Mouse (Mus musculus): ENCODE data around the gene 4933434E20Rik. TPM values are rescaled to one million over a fixed set of nuclear protein-coding genes. Genes with fewer than 3 reads are reported as not detected.
A peak's percentile ranks its signal among the peaks of the same experiment; 100 is the strongest.

Gene 4933434E20Rik
- polyA plus RNA-seq, 1 experiment from 2014 or later: 165 TPM

- Histone ChIP-seq H3K9ac (ENCODE audit: low read depth, low read length) (peak overlapping the region; percentile 83), H3K9me3 (replicated peaks; ENCODE audit: control insufficient read depth, low read length) (no peaks in the 10 kb centered on the region), H3K27me3 (ENCODE audit: control insufficient read depth, insufficient read depth, low read length) (no peaks in the 10 kb centered on the region), H3K27ac (ENCODE audit: low read depth, low read length) (peak overlapping the region; percentile 94), H3K4me2 (peak overlapping the region; percentile 84), H3K4me1 (ENCODE audit: control insufficient read depth, insufficient read depth, low read length) (peaks cover 41% of the 10 kb centered on the region), H3K36me3 (ENCODE audit: control insufficient read depth, insufficient read depth, low read length) (no peaks in the 10 kb centered on the region), H3K4me3 (ENCODE audit: low read depth, low read length) (peak overlapping the region; percentile 63)
- whole genome bisulfite sequencing (ENCODE audit: insufficient replicate concordance): under 1% methylated on average over 33 of the region's 33 CpGs
- peak; percentile 95 for ATAC-seq (replicated peaks; ENCODE audit: insufficient number of reproducible peaks, low FRiP score, low TSS enrichment)
These were observed 27.8 kb downstream of the 4933434E20Rik start for GRCm38 (mm10) chr3:90079133-90079762.

GRCm38 (mm10) chr3:90079763-90080497 is 28.5 kb downstream of the 4933434E20Rik start:
- Histone ChIP-seq H3K36me3 (ENCODE audit: control insufficient read depth, insufficient read depth, low read length) (no peaks in the 10 kb centered on the region), H3K27ac (ENCODE audit: low read depth, low read length) (peak overlapping the region; percentile 94), H3K9ac (ENCODE audit: low read depth, low read length) (peak overlapping the region; percentile 83), H3K27me3 (ENCODE audit: control insufficient read depth, insufficient read depth, low read length) (no peaks in the 10 kb centered on the region), H3K4me3 (ENCODE audit: low read depth, low read length) (peak overlapping the region; percentile 63), H3K4me2 (peak overlapping the region; percentile 84), H3K4me1 (ENCODE audit: control insufficient read depth, insufficient read depth, low read length) (peaks cover 48% of the 10 kb centered on the region), H3K9me3 (replicated peaks; ENCODE audit: control insufficient read depth, low read length) (no peaks in the 10 kb centered on the region)
- peak; percentile 58 for ATAC-seq (replicated peaks; ENCODE audit: insufficient number of reproducible peaks, low FRiP score, low TSS enrichment)
- under 1% methylated on average over 53 of the region's 53 CpGs for WGBS (ENCODE audit: insufficient replicate concordance)

GRCm38 (mm10) chr3:90080498-90080863 is 29.0 kb downstream of the 4933434E20Rik start:
- no peak for ATAC-seq (replicated peaks; ENCODE audit: insufficient number of reproducible peaks, low FRiP score, low TSS enrichment)
- peaks cover 54% of the 10 kb centered on the region for H3K4me1 ChIP-seq (ENCODE audit: control insufficient read depth, insufficient read depth, low read length)
- H3K27ac ChIP-seq (ENCODE audit: low read depth, low read length): peak overlapping the region; percentile 94
- H3K9ac ChIP-seq (ENCODE audit: low read depth, low read length): peak overlapping the region; percentile 83
- no peaks in the 10 kb centered on the region for H3K27me3 ChIP-seq (ENCODE audit: control insufficient read depth, insufficient read depth, low read length)
- H3K4me3 ChIP-seq (ENCODE audit: low read depth, low read length): peak overlapping the region; percentile 63
- H3K4me2 ChIP-seq: peak overlapping the region; percentile 84
- H3K36me3 ChIP-seq (ENCODE audit: control insufficient read depth, insufficient read depth, low read length): no peaks in the 10 kb centered on the region
- H3K9me3 ChIP-seq (replicated peaks; ENCODE audit: control insufficient read depth, low read length): no peaks in the 10 kb centered on the region
- 0% methylated on average over 6 of the region's 6 CpGs for WGBS (ENCODE audit: insufficient replicate concordance)

- Histone ChIP-seq H3K9ac (ENCODE audit: low read depth, low read length) (peak overlapping the region; percentile 60), H3K4me3 (ENCODE audit: low read depth, low read length) (peak overlapping the region; percentile 63), H3K36me3 (ENCODE audit: control insufficient read depth, insufficient read depth, low read length) (no peaks in the 10 kb centered on the region), H3K27me3 (ENCODE audit: control insufficient read depth, insufficient read depth, low read length) (no peaks in the 10 kb centered on the region), H3K4me1 (ENCODE audit: control insufficient read depth, insufficient read depth, low read length) (peaks cover 55% of the 10 kb centered on the region), H3K9me3 (replicated peaks; ENCODE audit: control insufficient read depth, low read length) (no peaks in the 10 kb centered on the region), H3K4me2 (peak overlapping the region; percentile 84), H3K27ac (ENCODE audit: low read depth, low read length) (peak overlapping the region; percentile 31; the same call in 1 of the 2 replicates)
- 72% methylated on average over 5 of the region's 5 CpGs for WGBS (ENCODE audit: insufficient replicate concordance)
- no peak for ATAC-seq (replicated peaks; ENCODE audit: insufficient number of reproducible peaks, low FRiP score, low TSS enrichment)
These were observed 30.2 kb downstream of the 4933434E20Rik start for GRCm38 (mm10) chr3:90081365-90082240.

GRCm38 (mm10) chr3:90083034-90083433 is 31.6 kb downstream of the 4933434E20Rik start:
- H3K9me3 ChIP-seq (replicated peaks; ENCODE audit: control insufficient read depth, low read length): no peaks in the 10 kb centered on the region
- peak overlapping the region; percentile 84 for H3K4me2 ChIP-seq
- H3K4me3 ChIP-seq (ENCODE audit: low read depth, low read length): peak overlapping the region; percentile 8; the same call in 1 of the 2 replicates
- ATAC-seq (replicated peaks; ENCODE audit: insufficient number of reproducible peaks, low FRiP score, low TSS enrichment): no peak
- peak overlapping the region; percentile 46; the same call in 1 of the 2 replicates for H3K9ac ChIP-seq (ENCODE audit: low read depth, low read length)
- no peaks in the 10 kb centered on the region for H3K27me3 ChIP-seq (ENCODE audit: control insufficient read depth, insufficient read depth, low read length)
- H3K27ac ChIP-seq (ENCODE audit: low read depth, low read length): peak overlapping the region; percentile 62
- H3K36me3 ChIP-seq (ENCODE audit: control insufficient read depth, insufficient read depth, low read length): peaks cover 10% of the 10 kb centered on the region
- peaks cover 51% of the 10 kb centered on the region for H3K4me1 ChIP-seq (ENCODE audit: control insufficient read depth, insufficient read depth, low read length)
- WGBS (ENCODE audit: insufficient replicate concordance): 42% methylated on average over 5 of the region's 5 CpGs

GRCm38 (mm10) chr3:90083698-90084324 is 32.4 kb downstream of the 4933434E20Rik start:
- H3K27ac ChIP-seq (ENCODE audit: low read depth, low read length): peak overlapping the region; percentile 62; the same call in 1 of the 2 replicates
- peaks cover 48% of the 10 kb centered on the region for H3K4me1 ChIP-seq (ENCODE audit: control insufficient read depth, insufficient read depth, low read length)
- no peaks in the 10 kb centered on the region for H3K27me3 ChIP-seq (ENCODE audit: control insufficient read depth, insufficient read depth, low read length)
- H3K4me2 ChIP-seq: peak overlapping the region; percentile 84
- 52% methylated on average over 3 of the region's 3 CpGs for WGBS (ENCODE audit: insufficient replicate concordance)
- H3K4me3 ChIP-seq (ENCODE audit: low read depth, low read length): no peak overlapping the region; the same call in 1 of the 2 replicates
- H3K9ac ChIP-seq (ENCODE audit: low read depth, low read length): peak overlapping the region; percentile 18; the same call in 1 of the 2 replicates
- peaks cover 16% of the 10 kb centered on the region for H3K36me3 ChIP-seq (ENCODE audit: control insufficient read depth, insufficient read depth, low read length)
- ATAC-seq (replicated peaks; ENCODE audit: insufficient number of reproducible peaks, low FRiP score, low TSS enrichment): no peak
- H3K9me3 ChIP-seq (replicated peaks; ENCODE audit: control insufficient read depth, low read length): no peaks in the 10 kb centered on the region

GRCm38 (mm10) chr3:90084790-90085189 is 33.4 kb downstream of the 4933434E20Rik start:
- no peak overlapping the region for H3K9ac ChIP-seq (ENCODE audit: low read depth, low read length)
- H3K4me3 ChIP-seq (ENCODE audit: low read depth, low read length): no peak overlapping the region
- H3K4me1 ChIP-seq (ENCODE audit: control insufficient read depth, insufficient read depth, low read length): peaks cover 45% of the 10 kb centered on the region
- H3K9me3 ChIP-seq (replicated peaks; ENCODE audit: control insufficient read depth, low read length): no peaks in the 10 kb centered on the region
- WGBS (ENCODE audit: insufficient replicate concordance): 72% methylated on average over 4 of the region's 4 CpGs
- no peak for ATAC-seq (replicated peaks; ENCODE audit: insufficient number of reproducible peaks, low FRiP score, low TSS enrichment)
- H3K36me3 ChIP-seq (ENCODE audit: control insufficient read depth, insufficient read depth, low read length): peaks cover 18% of the 10 kb centered on the region
- 0 out of 2 replicates have a peak overlapping the region, but pooled peaks have one; percentile 6 for H3K27ac ChIP-seq (ENCODE audit: low read depth, low read length)
- H3K4me2 ChIP-seq: peak overlapping the region; percentile 84
- H3K27me3 ChIP-seq (ENCODE audit: control insufficient read depth, insufficient read depth, low read length): no peaks in the 10 kb centered on the region

GRCm38 (mm10) chr3:90085281-90085680 is 33.8 kb downstream of the 4933434E20Rik start:
- Histone ChIP-seq H3K4me2 (0 out of 2 replicates have a peak overlapping the region, but pooled peaks have one; percentile 4), H3K27ac (ENCODE audit: low read depth, low read length) (no peak overlapping the region), H3K36me3 (ENCODE audit: control insufficient read depth, insufficient read depth, low read length) (peaks cover 18% of the 10 kb centered on the region), H3K27me3 (ENCODE audit: control insufficient read depth, insufficient read depth, low read length) (no peaks in the 10 kb centered on the region), H3K9ac (ENCODE audit: low read depth, low read length) (no peak overlapping the region), H3K9me3 (replicated peaks; ENCODE audit: control insufficient read depth, low read length) (no peaks in the 10 kb centered on the region), H3K4me1 (ENCODE audit: control insufficient read depth, insufficient read depth, low read length) (peaks cover 45% of the 10 kb centered on the region), H3K4me3 (ENCODE audit: low read depth, low read length) (no peak overlapping the region)
- WGBS (ENCODE audit: insufficient replicate concordance): 80% methylated on average over 6 of the region's 6 CpGs
- no peak for ATAC-seq (replicated peaks; ENCODE audit: insufficient number of reproducible peaks, low FRiP score, low TSS enrichment)
